Mouse (Mus musculus): ENCODE data around the gene Zdhhc8. TPM values are rescaled to one million over a fixed set of nuclear protein-coding genes. Genes with fewer than 3 reads are reported as not detected.
A peak's percentile ranks its signal among the peaks of the same experiment; 100 is the strongest.
"Not testable (repeated sequence)": the region's sequence is repeated elsewhere in the genome, so short reads cannot be mapped to it uniquely, and the experiment has no call there.

The Zdhhc8 gene
- polyA plus RNA-seq, 1 experiment = 11.5 TPM

GRCm38 (mm10) chr16:18201620-18202019, 33.3 kb downstream of the Zdhhc8 start:
- 22% methylated on average over 1 of the region's 1 CpGs for WGBS
- DNase-seq (ENCODE audit: low read depth, low spot score) = no peak

- 83% methylated on average over 2 of the region's 2 CpGs for WGBS
- DNase-seq (ENCODE audit: low read depth, low spot score) = no peak
Measured at GRCm38 (mm10) chr16:18200062-18200461, 34.9 kb downstream of the Zdhhc8 start.

- DNase-seq (ENCODE audit: low read depth, low spot score) = no peak
- WGBS = 62% methylated on average over 10 of the region's 10 CpGs
Measured at GRCm38 (mm10) chr16:18198365-18199098, 36.4 kb downstream of the Zdhhc8 start.

GRCm38 (mm10) chr16:18197881-18198280, 37.1 kb downstream of the Zdhhc8 start:
- 89% methylated on average over 6 of the region's 6 CpGs for WGBS
- DNase-seq (ENCODE audit: low read depth, low spot score) = no peak

- 21% methylated on average over 3 of the region's 3 CpGs for WGBS
- not testable (repeated sequence) for DNase-seq (ENCODE audit: low read depth, low spot score)
Measured at GRCm38 (mm10) chr16:18195561-18195960, 39.4 kb downstream of the Zdhhc8 start.

- 26% methylated on average over 5 of the region's 5 CpGs for WGBS
- peak; percentile 81 for DNase-seq (ENCODE audit: low read depth, low spot score)
Measured at GRCm38 (mm10) chr16:18195068-18195467, 39.9 kb downstream of the Zdhhc8 start.

GRCm38 (mm10) chr16:18194208-18194985, 40.5 kb downstream of the Zdhhc8 start:
- DNase-seq (ENCODE audit: low read depth, low spot score) = no peak
- WGBS = 69% methylated on average over 15 of the region's 15 CpGs

- 60% methylated on average over 2 of the region's 2 CpGs for WGBS
- DNase-seq (ENCODE audit: low read depth, low spot score) = no peak
Measured at GRCm38 (mm10) chr16:18191006-18191405, 43.9 kb downstream of the Zdhhc8 start.

GRCm38 (mm10) chr16:18187221-18187620, 47.7 kb downstream of the Zdhhc8 start:
- 82% methylated on average over 3 of the region's 3 CpGs for WGBS
- no peak for DNase-seq (ENCODE audit: low read depth, low spot score)

GRCm38 (mm10) chr16:18186798-18187197, 48.1 kb downstream of the Zdhhc8 start:
- WGBS = 81% methylated on average over 4 of the region's 4 CpGs
- no peak for DNase-seq (ENCODE audit: low read depth, low spot score)

- 14% methylated on average over 8 of the region's 8 CpGs for WGBS
Measured at GRCm38 (mm10) chr16:18185715-18186449, 49.1 kb downstream of the Zdhhc8 start.

GRCm38 (mm10) chr16:18182766-18183165, 52.2 kb downstream of the Zdhhc8 start:
- 85% methylated on average over 8 of the region's 8 CpGs for WGBS
- DNase-seq (ENCODE audit: low read depth, low spot score) = no peak

More at GRCm38 (mm10) chr16:18185715-18186449, 49.1 kb downstream of the Zdhhc8 start:
- DNase-seq (ENCODE audit: low read depth, low spot score) = peak; percentile 47

- WGBS = 43% methylated on average over 10 of the region's 10 CpGs
- no peak for DNase-seq (ENCODE audit: low read depth, low spot score)
Measured at GRCm38 (mm10) chr16:18181398-18181797, 53.5 kb downstream of the Zdhhc8 start.

GRCm38 (mm10) chr16:18179591-18179990, 55.3 kb downstream of the Zdhhc8 start:
- 41% methylated on average over 2 of the region's 2 CpGs for WGBS
- DNase-seq (ENCODE audit: low read depth, low spot score) = no peak

GRCm38 (mm10) chr16:18176758-18177157, 58.2 kb downstream of the Zdhhc8 start:
- DNase-seq (ENCODE audit: low read depth, low spot score) = no peak
- WGBS = 70% methylated on average over 4 of the region's 4 CpGs

- no peak for DNase-seq (ENCODE audit: low read depth, low spot score)
- WGBS = 51% methylated on average over 6 of the region's 6 CpGs
Measured at GRCm38 (mm10) chr16:18175817-18176541, 59.0 kb downstream of the Zdhhc8 start.

- WGBS = 69% methylated on average over 11 of the region's 11 CpGs
- DNase-seq (ENCODE audit: low read depth, low spot score) = no peak
Measured at GRCm38 (mm10) chr16:18173788-18174187, 61.1 kb downstream of the Zdhhc8 start.

- 76% methylated on average over 9 of the region's 9 CpGs for WGBS
- no peak for DNase-seq (ENCODE audit: low read depth, low spot score)
Measured at GRCm38 (mm10) chr16:18173231-18173630, 61.7 kb downstream of the Zdhhc8 start.

GRCm38 (mm10) chr16:18172266-18172855, 62.6 kb downstream of the Zdhhc8 start:
- 12% methylated on average over 7 of the region's 7 CpGs for WGBS
- peak; percentile 38 for DNase-seq (ENCODE audit: low read depth, low spot score)

All from large intestine, adult 2 months (tissue).